Mouse (Mus musculus): ENCODE data around the gene Myo16. TPM values are rescaled to one million over a fixed set of nuclear protein-coding genes. Genes with fewer than 3 reads are reported as not detected.

Gene Myo16
- polyA plus RNA-seq, 2 experiments, result 0.55 to 0.98 TPM

GRCm38 (mm10) chr8:10130513-10131414 lies 22.9 kb upstream of the Myo16 start:
- no peak for ATAC-seq (ENCODE audit: low FRiP score, low read depth)
- no peaks in the 10 kb centered on the region for H3K27me3 ChIP-seq (ENCODE audit: control insufficient read depth, insufficient read depth, low read length)
- no peak overlapping the region for H3K27ac ChIP-seq (replicated peaks; ENCODE audit: low read depth, low read length)
- DNase-seq (ENCODE audit: low spot score), result no peak
- no peaks in the 10 kb centered on the region for H3K36me3 ChIP-seq (ENCODE audit: control insufficient read depth, insufficient read depth, low read length)
- 77% methylated on average over 15 of the region's 15 CpGs for WGBS
- no peak overlapping the region for H3K4me3 ChIP-seq (replicated peaks; ENCODE audit: low read length)
- no peaks in the 10 kb centered on the region for H3K4me1 ChIP-seq (ENCODE audit: control insufficient read depth, insufficient read depth, low read length)
- H3K4me2 ChIP-seq (replicated peaks; ENCODE audit: low read depth, low read length, severe bottlenecking), result no peak overlapping the region
- TF ChIP-seq POLR2A (IDR thresholded peaks at IDR 0.05; ENCODE audit: borderline replicate concordance, extremely low read depth, insufficient read depth, insufficient read length), result no peak
- no peak overlapping the region for H3K9ac ChIP-seq (ENCODE audit: low read depth, low read length, severe bottlenecking)
- no peaks in the 10 kb centered on the region for H3K9me3 ChIP-seq (ENCODE audit: control insufficient read depth, low read length)

- no peak overlapping the region for H3K9ac ChIP-seq (ENCODE audit: low read depth, low read length, severe bottlenecking)
- WGBS, result 19% methylated on average over 8 of the region's 8 CpGs
- no peaks in the 10 kb centered on the region for H3K27me3 ChIP-seq (ENCODE audit: control insufficient read depth, insufficient read depth, low read length)
- no peak for ATAC-seq (ENCODE audit: low FRiP score, low read depth)
- H3K4me1 ChIP-seq (ENCODE audit: control insufficient read depth, insufficient read depth, low read length), result no peaks in the 10 kb centered on the region
- H3K36me3 ChIP-seq (ENCODE audit: control insufficient read depth, insufficient read depth, low read length), result no peaks in the 10 kb centered on the region
- no peaks in the 10 kb centered on the region for H3K9me3 ChIP-seq (ENCODE audit: control insufficient read depth, low read length)
- no peak for DNase-seq (ENCODE audit: low spot score)
- H3K4me2 ChIP-seq (replicated peaks; ENCODE audit: low read depth, low read length, severe bottlenecking), result no peak overlapping the region
- H3K4me3 ChIP-seq (replicated peaks; ENCODE audit: low read length), result no peak overlapping the region
- no peak for TF ChIP-seq POLR2A (IDR thresholded peaks at IDR 0.05; ENCODE audit: borderline replicate concordance, extremely low read depth, insufficient read depth, insufficient read length)
- no peak overlapping the region for H3K27ac ChIP-seq (replicated peaks; ENCODE audit: low read depth, low read length)
These were observed 14.2 kb upstream of the Myo16 start for GRCm38 (mm10) chr8:10139536-10139935.

- Histone ChIP-seq H3K36me3 (ENCODE audit: control insufficient read depth, insufficient read depth, low read length) (no peaks in the 10 kb centered on the region), H3K27ac (replicated peaks; ENCODE audit: low read depth, low read length) (no peak overlapping the region), H3K27me3 (ENCODE audit: control insufficient read depth, insufficient read depth, low read length) (no peaks in the 10 kb centered on the region), H3K9ac (ENCODE audit: low read depth, low read length, severe bottlenecking) (no peak overlapping the region), H3K4me3 (replicated peaks; ENCODE audit: low read length) (no peak overlapping the region), H3K4me1 (ENCODE audit: control insufficient read depth, insufficient read depth, low read length) (no peaks in the 10 kb centered on the region), H3K9me3 (ENCODE audit: control insufficient read depth, low read length) (no peaks in the 10 kb centered on the region), H3K4me2 (replicated peaks; ENCODE audit: low read depth, low read length, severe bottlenecking) (no peak overlapping the region)
- no peak for ATAC-seq (ENCODE audit: low FRiP score, low read depth)
- WGBS, result 79% methylated on average over 10 of the region's 10 CpGs
- TF ChIP-seq POLR2A (IDR thresholded peaks at IDR 0.05; ENCODE audit: borderline replicate concordance, extremely low read depth, insufficient read depth, insufficient read length), result no peak
- no peak for DNase-seq (ENCODE audit: low spot score)
These were observed 9.8 kb upstream of the Myo16 start for GRCm38 (mm10) chr8:10143961-10144360.

GRCm38 (mm10) chr8:10151692-10152247 lies 1.9 kb upstream of the Myo16 start:
- Histone ChIP-seq H3K4me1 (ENCODE audit: control insufficient read depth, insufficient read depth, low read length) (no peaks in the 10 kb centered on the region), H3K36me3 (ENCODE audit: control insufficient read depth, insufficient read depth, low read length) (no peaks in the 10 kb centered on the region), H3K9ac (ENCODE audit: low read depth, low read length, severe bottlenecking) (no peak overlapping the region), H3K27ac (replicated peaks; ENCODE audit: low read depth, low read length) (no peak overlapping the region), H3K4me2 (replicated peaks; ENCODE audit: low read depth, low read length, severe bottlenecking) (no peak overlapping the region), H3K27me3 (ENCODE audit: control insufficient read depth, insufficient read depth, low read length) (peaks cover 10% of the 10 kb centered on the region; the same call in 1 of the 2 replicates), H3K9me3 (ENCODE audit: control insufficient read depth, low read length) (no peaks in the 10 kb centered on the region), H3K4me3 (replicated peaks; ENCODE audit: low read length) (no peak overlapping the region)
- 77% methylated on average over 6 of the region's 6 CpGs for WGBS
- DNase-seq (ENCODE audit: low spot score), result no peak
- no peak for ATAC-seq (ENCODE audit: low FRiP score, low read depth)
- TF ChIP-seq POLR2A (IDR thresholded peaks at IDR 0.05; ENCODE audit: borderline replicate concordance, extremely low read depth, insufficient read depth, insufficient read length), result no peak

GRCm38 (mm10) chr8:10154439-10154745 lies 681 bp downstream of the Myo16 start:
- 17% methylated on average over 4 of the region's 4 CpGs for WGBS
- H3K4me2 ChIP-seq (replicated peaks; ENCODE audit: low read depth, low read length, severe bottlenecking), result peak overlapping the region; percentile 85
- no peaks in the 10 kb centered on the region for H3K36me3 ChIP-seq (ENCODE audit: control insufficient read depth, insufficient read depth, low read length)
- no peaks in the 10 kb centered on the region for H3K9me3 ChIP-seq (ENCODE audit: control insufficient read depth, low read length)
- H3K27me3 ChIP-seq (ENCODE audit: control insufficient read depth, insufficient read depth, low read length), result peaks cover 10% of the 10 kb centered on the region; the same call in 1 of the 2 replicates
- no peak overlapping the region for H3K27ac ChIP-seq (replicated peaks; ENCODE audit: low read depth, low read length)
- peak overlapping the region; percentile 59 for H3K4me3 ChIP-seq (replicated peaks; ENCODE audit: low read length)
- ATAC-seq (ENCODE audit: low FRiP score, low read depth) (no peak), DNase-seq (ENCODE audit: low spot score) (no peak)
- TF ChIP-seq POLR2A (IDR thresholded peaks at IDR 0.05; ENCODE audit: borderline replicate concordance, extremely low read depth, insufficient read depth, insufficient read length), result no peak
- no peaks in the 10 kb centered on the region for H3K4me1 ChIP-seq (ENCODE audit: control insufficient read depth, insufficient read depth, low read length)
- H3K9ac ChIP-seq (ENCODE audit: low read depth, low read length, severe bottlenecking), result peak overlapping the region; percentile 67
